Mouse (Mus musculus) spleen, adult 2 months (tissue): ENCODE results near the gene Mnt. TPM values are rescaled to one million over a fixed set of nuclear protein-coding genes. Genes with fewer than 3 reads are reported as not detected.
A peak's percentile ranks its signal among the peaks of the same experiment; 100 is the strongest.

Experiments
- DNase-seq, 2 experiments: peaks; one replicate each; pipeline versions ENCODE4 v3.0.0 to v3.0.0-alpha.2; 2012 to 2021; ENCODE audit warnings: low spot score in 2 of 2, low read depth in 1 of 2
- H3K27ac ChIP-seq: fragments of 200-500 bp; 2 replicates; pipeline ENCODE4 v1.5.1; 2012; ENCODE audit warnings: low read length, inconsistent platforms; ENCODE audit not compliant: insufficient read depth
- H3K27me3 ChIP-seq: fragments of 200-500 bp; 2 replicates; pipeline ENCODE4 v1.6.1; 2012; ENCODE audit warnings: mild to moderate bottlenecking, moderate library complexity, low read length, inconsistent platforms; ENCODE audit not compliant: control insufficient read depth, insufficient read depth
- H3K36me3 ChIP-seq: fragments of 200-500 bp; 2 replicates; pipeline ENCODE4 v1.6.1; 2012; ENCODE audit warnings: mild to moderate bottlenecking, low read length, inconsistent platforms; ENCODE audit not compliant: control insufficient read depth, insufficient read depth
- H3K4me1 ChIP-seq: fragments of 200-500 bp; 2 replicates; pipeline ENCODE4 v1.6.1; 2011; ENCODE audit warnings: inconsistent platforms; ENCODE audit not compliant: control insufficient read depth, insufficient read depth, insufficient read length
- H3K4me3 ChIP-seq: fragments of 200-500 bp; 2 replicates; pipeline ENCODE4 v1.5.1; 2011; ENCODE audit warnings: mild to moderate bottlenecking, inconsistent platforms; ENCODE audit not compliant: insufficient read depth, insufficient read length; ENCODE audit errors: extremely low read depth
- CTCF ChIP-seq: fragments of 200-500 bp; IDR thresholded peaks from 2 replicates; pipeline ENCODE4 v1.5.1; 2011; ENCODE audit warnings: mild to moderate bottlenecking, inconsistent platforms; ENCODE audit not compliant: insufficient read depth, insufficient read length, insufficient replicate concordance; ENCODE audit errors: extremely low read depth
- POLR2A ChIP-seq: fragments of 200-500 bp; IDR thresholded peaks from 2 replicates; pipeline ENCODE4 v1.6.1; 2011; ENCODE audit warnings: low read depth, low read length, inconsistent platforms
- WGBS: fragments of 180-500 bp; shearing (Covaris S2); methylation state at CpG from one replicate; pipeline ENCODE4 v1.1.7; 2018; 5-methylcytosine and 5-hydroxymethylcytosine counted together
- polyA plus RNA-seq: library from polyadenylated mRNA; depleted of rRNA; stranded (reverse); fragments of >200 nt; gene quantifications from 2 replicates; pipeline ENCODE4 v1.2.3, GENCODE M21; 2012

Mnt gene
- polyA plus RNA-seq, 1 experiment: 25.2 TPM

- no peaks in the 10 kb centered on the region for H3K27me3 ChIP-seq
- no peak for DNase-seq
- no peak overlapping the region for H3K4me3 ChIP-seq
- no peak overlapping the region; the same call in 1 of the 2 replicates for H3K27ac ChIP-seq
- WGBS: 82% methylated on average over 7 of the region's 7 CpGs
- no peak for TF ChIP-seq CTCF
- TF ChIP-seq POLR2A: no peak
- no peaks in the 10 kb centered on the region for H3K36me3 ChIP-seq
- H3K4me1 ChIP-seq: peaks cover 21% of the 10 kb centered on the region
Measured at GRCm38 (mm10) chr11:74826151-74826550, 4.6 kb upstream of the Mnt start.

- Histone ChIP-seq H3K4me3 (no peak overlapping the region), H3K27ac (0 out of 2 replicates have a peak overlapping the region, but pooled peaks have one; percentile 2)
Measured at GRCm38 (mm10) chr11:74826702-74827101, 4.0 kb upstream of the Mnt start.

GRCm38 (mm10) chr11:74827791-74828403, 2.8 kb upstream of the Mnt start:
- Histone ChIP-seq H3K27me3 (no peaks in the 10 kb centered on the region), H3K4me3 (no peak overlapping the region), H3K36me3 (no peaks in the 10 kb centered on the region), H3K4me1 (peaks cover 24% of the 10 kb centered on the region), H3K27ac (peak overlapping the region; percentile 98)
- no peak for DNase-seq
- no peak for TF ChIP-seq POLR2A
- TF ChIP-seq CTCF: no peak
- WGBS: 53% methylated on average over 7 of the region's 7 CpGs

More at GRCm38 (mm10) chr11:74826702-74827101, 4.0 kb upstream of the Mnt start:
- H3K27me3 ChIP-seq: no peaks in the 10 kb centered on the region
- H3K4me1 ChIP-seq: peaks cover 21% of the 10 kb centered on the region
- DNase-seq: no peak
- TF ChIP-seq CTCF (no peak), POLR2A (no peak)
- no peaks in the 10 kb centered on the region for H3K36me3 ChIP-seq
- 92% methylated on average over 5 of the region's 5 CpGs for WGBS

GRCm38 (mm10) chr11:74828404-74828931, 2.3 kb upstream of the Mnt start:
- DNase-seq: peak in 1 of 2 experiments; percentile 74
- Histone ChIP-seq H3K4me3 (peak overlapping the region; percentile 6; the same call in 1 of the 2 replicates), H3K36me3 (no peaks in the 10 kb centered on the region), H3K27ac (peak overlapping the region; percentile 98), H3K27me3 (no peaks in the 10 kb centered on the region), H3K4me1 (peaks cover 30% of the 10 kb centered on the region)
- no peak for TF ChIP-seq POLR2A
- WGBS: 55% methylated on average over 2 of the region's 2 CpGs

- H3K27ac ChIP-seq: peak overlapping the region; percentile 98
- H3K4me1 ChIP-seq: peaks cover 36% of the 10 kb centered on the region
- H3K4me3 ChIP-seq: peak overlapping the region; percentile 67
- no peak for DNase-seq
- no peaks in the 10 kb centered on the region for H3K27me3 ChIP-seq
- H3K36me3 ChIP-seq: no peaks in the 10 kb centered on the region
- 20% methylated on average over 11 of the region's 11 CpGs for WGBS
- TF ChIP-seq POLR2A: no peak
- no peak for TF ChIP-seq CTCF
Measured at GRCm38 (mm10) chr11:74828965-74829550, 1.7 kb upstream of the Mnt start.

- peak overlapping the region; percentile 98 for H3K27ac ChIP-seq
Measured at GRCm38 (mm10) chr11:74829812-74830211, 908 bp upstream of the Mnt start.

GRCm38 (mm10) chr11:74831191-74831605, 478 bp downstream of the Mnt start:
- WGBS: 1% methylated on average over 35 of the region's 35 CpGs
- Histone ChIP-seq H3K36me3 (peaks cover under 1% of the 10 kb centered on the region; the same call in 1 of the 2 replicates), H3K4me3 (peak overlapping the region; percentile 67), H3K27me3 (no peaks in the 10 kb centered on the region), H3K27ac (peak overlapping the region; percentile 98), H3K4me1 (peaks cover 40% of the 10 kb centered on the region)
- peak in 1 of 2 experiments; percentile 57 for DNase-seq
- TF ChIP-seq POLR2A (no peak), CTCF (no peak)

More at GRCm38 (mm10) chr11:74829812-74830211, 908 bp upstream of the Mnt start:
- 1% methylated on average over 20 of the region's 20 CpGs for WGBS
- peaks cover 44% of the 10 kb centered on the region for H3K4me1 ChIP-seq
- peak; percentile 90 to 91 for DNase-seq
- H3K4me3 ChIP-seq: peak overlapping the region; percentile 67
- no peaks in the 10 kb centered on the region for H3K27me3 ChIP-seq
- TF ChIP-seq CTCF (peak; percentile 41; the same call in 1 of the 2 replicates), POLR2A (peak; percentile 47; the same call in 1 of the 2 replicates)
- no peaks in the 10 kb centered on the region for H3K36me3 ChIP-seq
